Mouse (Mus musculus): ENCODE results near the gene Brap.

DNA sequence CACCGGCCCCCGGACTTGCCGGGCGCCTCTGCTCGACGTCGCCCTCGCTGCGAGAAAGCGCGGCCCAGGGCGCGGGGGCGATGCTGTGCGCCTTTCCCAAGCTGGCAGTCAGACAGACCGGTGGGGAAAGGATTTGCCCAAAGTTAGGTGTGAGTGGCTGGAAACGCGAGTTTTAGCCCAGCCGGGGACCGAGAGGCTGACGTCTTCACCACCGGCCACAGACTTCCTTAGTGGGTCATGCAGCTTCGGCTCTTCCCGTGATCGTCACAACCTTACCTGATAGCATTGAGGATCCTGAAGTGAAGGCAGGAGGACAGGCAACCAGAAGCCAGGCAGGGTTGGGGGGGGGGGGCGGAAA lies 513 bp downstream of the Brap start:
- no peak for TF ChIP-seq CTCF (IDR thresholded peaks at IDR 0.05; ENCODE audit: low read depth)
- TF ChIP-seq EP300 (optimal IDR thresholded peaks at IDR 0.05), result no peak
